Mouse (Mus musculus): ENCODE measurements around the gene Wars2. TPM values are rescaled to one million over a fixed set of nuclear protein-coding genes. Genes with fewer than 3 reads are reported as not detected.
A peak's percentile ranks its signal among the peaks of the same experiment; 100 is the strongest.

Gene Wars2
- polyA plus RNA-seq, 1 experiment from 2014 or later, result 2.9 TPM

DNA sequence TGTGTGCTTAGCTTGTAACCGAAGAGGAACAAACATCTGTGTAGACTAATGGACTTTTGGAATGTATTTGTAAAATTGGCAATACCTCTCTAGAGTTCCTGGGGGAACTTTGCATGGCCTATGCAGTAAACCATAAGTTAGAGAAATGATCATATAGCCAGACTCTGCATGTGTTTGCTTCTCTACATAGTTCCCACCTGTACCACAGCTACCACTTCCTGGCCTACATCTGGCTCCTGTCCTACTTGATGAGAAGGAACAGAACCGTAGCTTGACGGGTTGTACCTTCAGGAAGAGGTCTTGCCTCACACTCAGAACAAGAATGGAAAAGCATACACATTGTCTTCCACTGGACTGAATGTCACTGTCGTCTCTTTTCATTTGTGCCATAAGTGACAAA is 52.7 kb downstream of the Wars2 start:
- H3K27ac ChIP-seq, result no peak overlapping the region
- H3K9ac ChIP-seq, result no peak overlapping the region
- WGBS (ENCODE audit: insufficient replicate concordance), result 68% methylated on average over 4 of the region's 4 CpGs
- H3K4me3 ChIP-seq (replicated peaks), result no peak overlapping the region
- DNase-seq (no peak), ATAC-seq (ENCODE audit: low read depth) (no peak)
- H3K4me1 ChIP-seq (replicated peaks), result no peaks in the 10 kb centered on the region
- peaks cover 4% of the 10 kb centered on the region; the same call in 1 of the 2 replicates for H3K36me3 ChIP-seq
- H3K27me3 ChIP-seq, result no peaks in the 10 kb centered on the region
- no peak overlapping the region for H3K4me2 ChIP-seq
- no peaks in the 10 kb centered on the region for H3K9me3 ChIP-seq (replicated peaks)

DNA sequence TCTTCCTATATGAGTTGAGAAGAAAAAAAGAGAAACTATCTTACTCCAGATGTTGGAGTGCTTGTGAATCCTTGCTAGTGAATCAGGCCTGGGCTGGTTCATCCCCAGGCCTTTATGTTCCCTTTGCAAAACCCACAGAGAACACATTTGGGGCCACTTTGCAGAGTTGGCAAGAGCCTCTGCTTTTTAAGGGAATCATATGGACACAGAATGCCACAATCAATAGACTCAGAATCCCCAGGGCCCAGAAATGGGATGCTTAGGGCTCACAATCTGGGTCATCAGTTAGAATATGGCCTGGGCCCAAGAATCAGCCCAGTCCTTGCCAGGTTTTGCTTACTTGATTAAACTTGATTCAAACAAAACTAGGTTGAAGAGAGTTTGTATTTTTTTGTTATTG is 62.5 kb downstream of the Wars2 start:
- 0 out of 2 replicates have a peak, but pooled peaks cover 2% of the 10 kb centered on the region for H3K36me3 ChIP-seq
- no peaks in the 10 kb centered on the region for H3K27me3 ChIP-seq
- H3K9me3 ChIP-seq (replicated peaks), result no peaks in the 10 kb centered on the region
- no peak overlapping the region for H3K4me3 ChIP-seq (replicated peaks)
- H3K4me1 ChIP-seq (replicated peaks), result no peaks in the 10 kb centered on the region
- no peak for DNase-seq
- no peak for ATAC-seq (ENCODE audit: low read depth)
- no peak overlapping the region for H3K9ac ChIP-seq
- no peak overlapping the region for H3K4me2 ChIP-seq
- no peak overlapping the region for H3K27ac ChIP-seq

DNA sequence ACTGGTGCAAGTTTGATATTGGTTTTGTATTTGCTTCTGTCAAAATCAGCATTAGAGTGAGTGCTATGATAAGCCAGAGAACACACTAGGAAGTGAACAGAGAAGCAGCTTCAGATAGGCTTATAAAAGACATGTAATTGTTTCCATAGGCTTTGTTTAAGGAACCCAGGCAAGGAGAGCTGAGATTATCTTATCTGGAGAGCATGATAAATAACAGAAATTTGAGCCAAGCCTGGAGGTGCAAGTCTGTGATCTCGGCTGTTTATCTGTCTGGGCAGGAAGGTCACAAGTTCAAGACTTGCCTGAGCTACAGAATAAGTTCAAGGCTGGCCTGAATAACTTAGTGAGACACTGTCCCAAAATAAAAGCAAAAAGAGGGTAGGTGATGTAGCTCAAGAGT is 67.5 kb downstream of the Wars2 start:
- 29% methylated on average over 1 of the region's 1 CpGs for WGBS (ENCODE audit: insufficient replicate concordance)

DNA sequence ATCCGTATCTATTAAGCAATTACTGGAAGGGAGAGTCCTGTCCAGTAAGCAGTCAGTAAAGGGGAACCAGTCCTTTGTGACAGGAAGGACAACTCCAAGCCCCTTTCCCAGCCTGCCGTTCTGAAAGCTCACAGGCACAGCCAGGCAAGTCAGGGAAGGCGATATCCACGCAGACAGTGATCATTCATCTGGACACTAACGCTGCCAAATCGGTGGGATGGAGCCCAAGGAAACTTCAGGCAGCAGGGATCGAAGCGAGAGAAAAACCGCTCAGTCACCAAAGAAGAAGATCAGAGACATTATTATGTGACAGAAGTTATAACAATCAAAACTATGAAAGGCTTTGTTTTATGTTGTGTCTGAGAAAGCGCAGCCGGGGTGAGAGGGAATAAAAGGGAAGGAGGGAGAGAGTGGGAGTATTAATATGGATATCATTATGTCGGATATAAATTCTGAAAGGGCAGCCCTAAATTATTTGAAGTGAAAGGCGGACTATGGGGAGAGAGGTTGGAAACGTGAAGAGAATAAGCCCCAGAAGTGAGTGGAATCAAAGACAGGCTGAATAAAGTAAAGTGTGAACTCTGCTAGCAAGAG is 70.3 kb downstream of the Wars2 start:
- no peak for DNase-seq
- H3K9me3 ChIP-seq (replicated peaks), result no peaks in the 10 kb centered on the region
- no peaks in the 10 kb centered on the region for H3K27me3 ChIP-seq
- no peaks in the 10 kb centered on the region; the same call in 1 of the 2 replicates for H3K36me3 ChIP-seq
- no peak overlapping the region for H3K4me3 ChIP-seq (replicated peaks)
- WGBS (ENCODE audit: insufficient replicate concordance), result 66% methylated on average over 14 of the region's 14 CpGs
- no peak for ATAC-seq (ENCODE audit: low read depth)
- H3K4me2 ChIP-seq, result no peak overlapping the region
- H3K27ac ChIP-seq, result no peak overlapping the region
- peaks cover 6% of the 10 kb centered on the region; the same call in 1 of the 2 replicates for H3K4me1 ChIP-seq (replicated peaks)
- H3K9ac ChIP-seq, result no peak overlapping the region

More for the DNA sequence above, 67.5 kb downstream of the Wars2 start:
- Histone ChIP-seq H3K36me3 (no peaks in the 10 kb centered on the region), H3K9me3 (replicated peaks) (no peaks in the 10 kb centered on the region), H3K4me3 (replicated peaks) (no peak overlapping the region), H3K27me3 (no peaks in the 10 kb centered on the region), H3K4me2 (no peak overlapping the region), H3K27ac (no peak overlapping the region), H3K4me1 (replicated peaks) (peaks cover 6% of the 10 kb centered on the region; the same call in 1 of the 2 replicates), H3K9ac (no peak overlapping the region)
- DNase-seq (no peak), ATAC-seq (ENCODE audit: low read depth) (no peak)

DNA sequence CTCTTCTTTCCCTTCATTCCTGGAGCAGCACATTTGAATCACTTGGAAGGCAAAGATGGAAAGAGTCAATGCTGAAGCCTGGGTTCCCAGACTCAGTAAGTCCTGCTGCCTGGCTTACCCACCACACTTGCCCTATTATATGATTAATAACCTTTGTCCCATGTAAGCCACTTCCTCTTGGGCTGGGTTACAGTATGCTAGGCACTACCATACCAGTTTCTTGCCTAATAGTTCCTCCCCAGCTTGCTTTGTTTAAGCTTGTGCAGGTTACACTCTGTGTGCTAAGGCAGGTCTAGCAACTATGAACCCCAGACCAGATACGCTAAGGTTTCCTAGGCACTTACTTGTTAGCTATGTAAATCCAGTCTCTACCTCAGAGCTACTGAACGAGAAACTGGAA is 86.9 kb downstream of the Wars2 start:
- Histone ChIP-seq H3K9me3 (replicated peaks) (no peaks in the 10 kb centered on the region), H3K27me3 (peaks cover 3% of the 10 kb centered on the region), H3K4me1 (replicated peaks) (no peaks in the 10 kb centered on the region), H3K4me3 (replicated peaks) (no peak overlapping the region), H3K36me3 (no peaks in the 10 kb centered on the region), H3K4me2 (no peak overlapping the region), H3K9ac (no peak overlapping the region), H3K27ac (no peak overlapping the region)
- WGBS (ENCODE audit: insufficient replicate concordance), result 58% methylated on average over 2 of the region's 2 CpGs
- ATAC-seq (ENCODE audit: low read depth) (no peak), DNase-seq (no peak)

DNA sequence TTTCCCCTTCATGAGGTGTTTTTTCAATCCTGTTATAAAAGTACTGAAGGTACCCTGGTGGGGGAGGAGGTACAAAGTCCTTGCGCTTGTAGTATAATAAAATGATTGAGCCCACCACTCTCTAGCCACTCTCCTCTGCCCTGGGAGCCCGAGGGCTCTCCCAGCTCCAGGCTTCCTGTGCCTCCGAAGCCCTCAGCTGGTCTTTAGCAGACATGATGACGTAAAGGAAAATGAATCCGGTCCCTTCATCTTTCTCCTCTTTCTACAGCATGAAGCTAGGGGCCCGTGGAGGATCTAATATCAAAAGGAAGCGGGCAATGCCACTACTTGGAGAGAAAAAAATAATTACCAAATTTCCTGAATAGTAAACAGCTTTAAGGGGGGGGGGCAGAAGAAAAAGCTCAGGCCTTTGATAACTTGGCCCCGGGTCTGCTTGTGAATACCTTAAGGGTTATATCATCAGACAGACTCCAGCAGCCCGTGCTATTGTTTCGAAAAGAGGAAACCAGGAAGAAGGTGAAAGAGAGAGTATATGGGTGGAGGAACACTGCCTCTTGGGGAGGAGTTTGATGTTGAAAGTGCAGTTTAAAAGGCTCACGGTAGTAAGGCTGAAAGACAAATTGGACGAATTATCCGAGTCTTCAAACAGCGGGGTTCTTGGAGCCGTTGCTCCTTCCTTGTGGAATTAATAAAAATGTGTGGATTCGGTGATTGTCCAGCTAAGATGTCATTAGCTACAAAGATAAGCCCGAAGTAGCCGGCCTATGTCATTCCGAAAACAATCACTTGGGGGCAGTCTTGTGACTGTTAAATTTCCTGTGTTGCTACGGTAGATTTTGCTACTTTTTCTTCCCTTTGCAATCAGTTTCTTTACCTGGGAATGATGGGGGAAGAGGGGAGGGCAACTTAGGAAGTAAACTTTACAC is 92.8 kb downstream of the Wars2 start:
- no peaks in the 10 kb centered on the region for H3K9me3 ChIP-seq (replicated peaks)
- DNase-seq (no peak), ATAC-seq (ENCODE audit: low read depth) (no peak)
- peak overlapping the region; percentile 32 for H3K4me2 ChIP-seq
- 5% methylated on average over 20 of the region's 20 CpGs for WGBS (ENCODE audit: insufficient replicate concordance)
- H3K36me3 ChIP-seq, result no peaks in the 10 kb centered on the region
- H3K27me3 ChIP-seq, result peaks cover 59% of the 10 kb centered on the region
- H3K9ac ChIP-seq, result no peak overlapping the region
- no peak overlapping the region for H3K27ac ChIP-seq
- H3K4me3 ChIP-seq (replicated peaks), result no peak overlapping the region
- no peaks in the 10 kb centered on the region for H3K4me1 ChIP-seq (replicated peaks)

DNA sequence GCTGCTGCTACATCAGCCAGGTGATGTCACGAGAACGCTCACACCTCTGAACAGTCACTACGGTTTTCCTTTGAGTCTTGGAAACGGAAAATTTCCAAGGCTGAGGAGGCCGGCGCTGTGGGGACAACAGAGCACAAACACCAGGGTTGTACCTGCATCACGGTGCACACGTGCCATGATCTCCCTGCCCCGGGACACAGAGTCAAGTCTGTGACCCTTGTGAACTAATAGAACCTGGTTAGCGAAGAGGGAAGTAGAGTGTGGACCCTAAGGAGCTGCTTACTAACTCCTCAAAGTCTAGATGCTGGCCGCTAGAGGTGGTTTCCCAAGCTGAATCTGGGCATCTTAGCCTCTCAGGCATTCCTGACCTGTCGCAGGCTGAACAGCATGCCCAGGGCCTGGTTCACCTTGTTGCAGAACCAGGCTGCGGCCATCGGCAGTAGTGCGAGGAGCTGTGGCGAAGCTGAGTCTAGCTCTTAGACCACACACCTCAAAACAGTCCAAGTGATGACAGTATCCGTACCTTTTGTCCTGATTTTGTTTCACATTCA is 93.5 kb downstream of the Wars2 start:
- Histone ChIP-seq H3K36me3 (no peaks in the 10 kb centered on the region), H3K4me3 (replicated peaks) (no peak overlapping the region), H3K27me3 (peaks cover 66% of the 10 kb centered on the region), H3K4me2 (peak overlapping the region; percentile 32), H3K9ac (no peak overlapping the region), H3K4me1 (replicated peaks) (no peaks in the 10 kb centered on the region), H3K9me3 (replicated peaks) (no peaks in the 10 kb centered on the region), H3K27ac (no peak overlapping the region)
- ATAC-seq (ENCODE audit: low read depth) (no peak), DNase-seq (no peak)
- WGBS (ENCODE audit: insufficient replicate concordance), result 5% methylated on average over 17 of the region's 17 CpGs

DNA sequence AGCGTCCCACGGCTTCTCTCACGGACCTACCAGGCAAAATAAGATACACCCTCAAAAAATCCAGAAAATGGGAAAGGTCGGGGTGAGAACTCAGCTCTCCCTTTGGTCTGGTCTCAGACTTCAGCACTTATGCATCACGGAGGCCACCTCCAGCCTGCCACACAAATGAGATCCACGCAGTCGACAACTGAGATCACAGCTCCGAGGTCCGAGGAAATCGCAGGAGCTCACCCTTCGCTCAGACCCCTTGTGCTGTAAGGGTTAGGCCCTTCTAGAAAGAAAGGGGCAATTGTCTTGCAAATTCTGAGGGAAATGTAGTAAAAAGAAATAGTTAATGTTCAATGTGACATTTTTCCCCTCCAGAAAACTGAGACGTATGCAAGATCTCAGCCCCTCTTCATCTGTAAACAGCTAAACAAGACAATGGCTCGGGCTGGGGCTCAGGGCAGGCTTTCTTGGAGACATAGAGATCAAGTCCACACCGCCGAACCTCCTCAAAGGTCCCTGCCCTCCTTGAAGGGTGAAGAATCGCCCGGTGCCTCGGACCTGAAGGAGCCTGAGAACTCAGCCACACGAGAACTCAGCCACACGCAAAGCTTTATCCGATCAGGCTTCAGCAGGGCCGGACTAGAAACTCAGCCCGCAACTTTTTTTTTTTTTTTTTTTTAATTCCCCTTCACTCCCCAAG is 94.4 kb downstream of the Wars2 start:
- Histone ChIP-seq H3K36me3 (no peaks in the 10 kb centered on the region), H3K27me3 (peaks cover 75% of the 10 kb centered on the region), H3K4me1 (replicated peaks) (no peaks in the 10 kb centered on the region), H3K9ac (no peak overlapping the region), H3K27ac (no peak overlapping the region), H3K4me3 (replicated peaks) (no peak overlapping the region), H3K4me2 (no peak overlapping the region), H3K9me3 (replicated peaks) (no peaks in the 10 kb centered on the region)
- DNase-seq, result no peak
- ATAC-seq (ENCODE audit: low read depth), result no peak
- WGBS (ENCODE audit: insufficient replicate concordance), result 3% methylated on average over 23 of the region's 23 CpGs

DNA sequence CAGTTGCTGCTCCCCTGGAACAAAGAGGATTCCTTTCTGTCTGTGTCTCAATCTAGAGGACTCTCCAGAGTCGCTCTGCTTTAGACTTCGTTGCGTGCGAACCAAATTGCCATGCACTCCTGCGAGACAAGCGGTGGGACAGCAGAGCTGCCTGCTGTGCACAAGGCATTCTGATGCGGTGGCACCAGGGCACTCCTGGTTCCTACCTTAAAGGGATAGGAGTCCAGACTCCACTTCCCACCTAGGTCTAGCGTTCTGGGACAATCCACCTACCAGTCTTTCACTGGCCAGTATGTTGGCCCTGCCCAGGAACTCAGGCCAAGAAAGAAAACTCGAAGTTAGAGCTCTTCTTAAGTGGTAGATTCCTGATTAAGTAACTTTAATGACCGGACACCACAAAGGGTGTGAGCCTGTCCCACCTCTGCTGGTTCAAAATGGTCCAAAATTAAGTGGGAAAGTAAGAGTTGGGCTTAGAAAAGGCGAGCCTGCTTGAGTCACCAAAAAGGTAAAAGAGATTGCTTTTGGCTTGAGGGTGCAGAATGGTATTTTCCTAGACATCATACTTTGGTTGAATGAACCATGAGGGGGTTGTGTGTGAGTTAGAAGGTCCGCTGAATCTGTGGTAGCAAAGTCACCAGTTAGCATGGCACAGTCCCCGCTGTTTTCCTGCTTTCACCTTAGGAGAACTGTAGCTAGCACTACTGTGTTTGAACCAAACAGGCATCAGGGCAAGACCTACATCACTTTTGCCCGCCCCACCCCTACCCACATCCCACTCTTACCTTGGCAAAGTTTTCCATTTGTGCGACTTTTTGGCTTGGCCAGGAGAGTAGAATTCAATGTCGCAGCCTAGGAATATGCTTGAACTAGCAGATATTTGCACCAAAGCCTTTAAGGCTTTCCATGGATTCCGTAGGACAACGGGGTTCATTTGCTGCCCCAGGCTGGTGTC is 95.2 kb downstream of the Wars2 start:
- Histone ChIP-seq H3K27ac (no peak overlapping the region), H3K27me3 (peaks cover 83% of the 10 kb centered on the region)
- WGBS (ENCODE audit: insufficient replicate concordance), result 4% methylated on average over 18 of the region's 18 CpGs

DNA sequence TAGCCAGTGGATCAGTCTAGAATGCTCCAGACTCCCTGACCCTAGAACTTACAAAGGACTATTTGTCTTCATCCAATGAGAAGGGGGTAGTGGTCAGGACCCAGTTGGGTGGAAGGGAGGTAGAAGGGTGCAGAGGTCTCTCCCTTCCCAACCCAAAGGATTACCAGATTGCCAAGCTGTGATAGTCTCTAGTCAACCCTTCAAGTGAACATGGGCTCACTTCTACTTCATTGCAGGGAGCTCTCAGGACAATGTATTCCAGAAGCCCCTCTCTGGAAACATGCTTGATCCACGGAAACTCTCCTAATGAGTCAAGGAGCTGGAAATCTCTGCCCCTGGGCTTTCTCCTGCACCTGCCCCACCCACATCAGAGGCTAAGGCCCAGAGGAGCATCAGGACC is 97.8 kb downstream of the Wars2 start:
- no peak overlapping the region for H3K9ac ChIP-seq
- no peaks in the 10 kb centered on the region for H3K4me1 ChIP-seq (replicated peaks)
- H3K36me3 ChIP-seq, result no peaks in the 10 kb centered on the region
- H3K9me3 ChIP-seq (replicated peaks), result no peaks in the 10 kb centered on the region
- no peak overlapping the region for H3K4me3 ChIP-seq (replicated peaks)
- H3K27me3 ChIP-seq, result peaks cover 98% of the 10 kb centered on the region
- ATAC-seq (ENCODE audit: low read depth) (no peak), DNase-seq (no peak)
- no peak overlapping the region for H3K4me2 ChIP-seq
- 0% methylated on average over 1 of the region's 1 CpGs for WGBS (ENCODE audit: insufficient replicate concordance)
- H3K27ac ChIP-seq, result no peak overlapping the region

More for the DNA sequence above, 95.2 kb downstream of the Wars2 start:
- Histone ChIP-seq H3K36me3 (no peaks in the 10 kb centered on the region), H3K9ac (no peak overlapping the region), H3K4me2 (no peak overlapping the region), H3K9me3 (replicated peaks) (no peaks in the 10 kb centered on the region), H3K4me3 (replicated peaks) (no peak overlapping the region), H3K4me1 (replicated peaks) (no peaks in the 10 kb centered on the region)
- ATAC-seq (ENCODE audit: low read depth) (no peak), DNase-seq (no peak)
